Comparison of ENCODE assay signal across 14 mouse cellular contexts in the genomic region with DNA sequence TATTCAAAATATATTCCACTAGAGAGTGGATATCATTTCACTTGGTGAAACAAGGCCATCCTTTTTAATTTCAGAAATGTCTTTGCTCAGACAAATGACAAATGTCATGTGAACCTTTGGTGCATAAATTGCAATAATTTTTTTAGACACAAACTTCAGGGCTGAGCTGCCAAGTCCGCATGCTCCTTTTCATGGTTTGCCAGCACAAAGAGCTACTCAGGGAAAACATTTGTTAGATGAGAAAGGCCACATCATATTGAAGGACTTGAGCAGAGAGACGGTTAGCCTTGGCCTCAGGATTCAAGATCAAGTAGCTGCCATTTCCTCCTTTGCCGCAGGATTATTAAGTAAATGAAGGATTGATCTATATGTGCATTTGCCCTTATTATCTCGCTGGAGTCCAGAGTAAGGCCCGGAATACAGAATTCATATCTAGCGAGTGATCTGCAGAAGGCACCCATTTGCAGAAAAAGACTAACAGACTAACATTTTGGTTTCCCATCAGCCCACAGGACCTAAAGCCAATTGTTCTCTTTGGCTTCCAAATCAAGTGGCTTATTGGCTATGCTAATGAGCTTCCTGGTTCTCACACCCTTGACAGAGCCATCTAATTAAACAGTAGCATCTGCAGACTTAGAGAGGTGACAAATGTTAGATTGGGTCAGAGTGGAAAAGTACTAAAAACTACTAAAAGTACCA.
DNase-seq lines count a peak whose midpoint lies in the region; ATAC-seq and TF ChIP-seq lines count a peak whose summit lies in the region.
"Had no signal": no experiment of that assay in that cellular context is flagged by ENCODE, and none has a peak within 500 bp of the region (broad histone marks: within the 10 kb centered on the region; RNA-seq: fewer than 3 reads in every experiment).

No protein-coding gene starts in this region.

- no peak overlapping the region for H3K9ac ChIP-seq in hindbrain, embryonic 16.5 days (ENCODE audit: low read depth, low read length)
- no peak overlapping the region for H3K9ac ChIP-seq in liver, embryonic 11.5 days (ENCODE audit: low read depth, low read length)
- H3K9ac ChIP-seq: heart, embryonic 15.5 days; limb, embryonic 13.5 days had no signal

- no peak for DNase-seq in cerebellum, adult 11-12 months
- DNase-seq in layer of hippocampus, adult 2 months (ENCODE audit: low spot score in 2 of 2), result no peak
- no peak for DNase-seq in layer of hippocampus, adult 9-10 months (ENCODE audit: low spot score)
- peak; percentile 72 for DNase-seq in brain, adult 2 months (ENCODE audit: low read depth, low spot score)
- no peak for DNase-seq in liver, embryonic 11.5 days (ENCODE audit: low spot score)
- no peak for DNase-seq in thymus, postnatal 0 days (ENCODE audit: low spot score)
- DNase-seq: gastrocnemius, postnatal 25 days; lung, adult 18-20 months had no signal

- peaks cover 8% of the 10 kb centered on the region for H3K4me1 ChIP-seq in hindbrain, embryonic 16.5 days (ENCODE audit: control insufficient read depth, insufficient read depth, low read depth, low read length)
- no peaks in the 10 kb centered on the region for H3K4me1 ChIP-seq in liver, embryonic 11.5 days (replicated peaks; ENCODE audit: control insufficient read depth, insufficient read depth, low read length)
- H3K4me1 ChIP-seq: heart, embryonic 15.5 days; limb, embryonic 13.5 days had no signal

- no peaks in the 10 kb centered on the region for H3K36me3 ChIP-seq in hindbrain, embryonic 16.5 days (ENCODE audit: control insufficient read depth, insufficient read depth, low read length)
- no peaks in the 10 kb centered on the region for H3K36me3 ChIP-seq in liver, embryonic 11.5 days (ENCODE audit: control insufficient read depth, insufficient read depth, low read length)
- H3K36me3 ChIP-seq: embryonic facial prominence, embryonic 10.5 days; heart, embryonic 15.5 days; limb, embryonic 13.5 days had no signal

- H3K4me3 ChIP-seq in layer of hippocampus, adult 2 months, result no peak overlapping the region
- no peak overlapping the region for H3K4me3 ChIP-seq in hindbrain, embryonic 16.5 days (ENCODE audit: low read length)
- H3K4me3 ChIP-seq in liver, embryonic 11.5 days (ENCODE audit: low read depth, low read length), result no peak overlapping the region
- H3K4me3 ChIP-seq: embryonic facial prominence, embryonic 10.5 days; heart, embryonic 15.5 days; limb, embryonic 13.5 days had no signal

- peak; percentile 42 for ATAC-seq in cerebellum, adult (ENCODE audit: insufficient number of reproducible peaks, low FRiP score, low TSS enrichment)
- ATAC-seq in hindbrain, embryonic 16.5 days, result no peak
- ATAC-seq in liver, embryonic 11.5 days (replicated peaks; ENCODE audit: low FRiP score), result no peak

- H3K9me3 ChIP-seq in hindbrain, embryonic 16.5 days (ENCODE audit: control insufficient read depth, low read length), result no peaks in the 10 kb centered on the region
- no peaks in the 10 kb centered on the region for H3K9me3 ChIP-seq in liver, embryonic 11.5 days (ENCODE audit: control insufficient read depth, low read length)
- H3K9me3 ChIP-seq: embryonic facial prominence, embryonic 10.5 days; heart, embryonic 15.5 days; limb, embryonic 13.5 days had no signal

- no peaks in the 10 kb centered on the region for H3K27me3 ChIP-seq in hindbrain, embryonic 16.5 days (replicated peaks; ENCODE audit: control insufficient read depth, insufficient read depth, low read length)
- H3K27me3 ChIP-seq in liver, embryonic 11.5 days (replicated peaks; ENCODE audit: control insufficient read depth, insufficient read depth, low read length), result no peaks in the 10 kb centered on the region
- H3K27me3 ChIP-seq: heart, embryonic 15.5 days; limb, embryonic 13.5 days had no signal

- 53% methylated on average over 6 of the region's 6 CpGs for WGBS in hindbrain, embryonic 16.5 days
- WGBS in liver, embryonic 11.5 days, result 74% methylated on average over 6 of the region's 6 CpGs

- peak overlapping the region; percentile 50 for H3K27ac ChIP-seq in layer of hippocampus, adult 2 months
- peak overlapping the region; percentile 40; the same call in 1 of the 2 replicates for H3K27ac ChIP-seq in hindbrain, embryonic 16.5 days (ENCODE audit: low read depth, low read length)
- H3K27ac ChIP-seq in liver, embryonic 11.5 days (ENCODE audit: low read depth, low read length), result no peak overlapping the region
- H3K27ac ChIP-seq: embryonic facial prominence, embryonic 10.5 days; heart, embryonic 15.5 days; kidney, postnatal 0 days; limb, embryonic 13.5 days had no signal

- no peak overlapping the region for H3K4me2 ChIP-seq in hindbrain, embryonic 16.5 days (ENCODE audit: low read length)
- no peak overlapping the region for H3K4me2 ChIP-seq in liver, embryonic 11.5 days
- H3K4me2 ChIP-seq: heart, embryonic 15.5 days; limb, embryonic 13.5 days had no signal

- TF ChIP-seq CTCF in layer of hippocampus, adult 2 months (conservative IDR thresholded peaks at IDR 0.05), result no peak
